Mouse (Mus musculus) CH12.LX (cell line): ENCODE measurements around the gene Itga2b. TPM values are rescaled to one million over a fixed set of nuclear protein-coding genes. Genes with fewer than 3 reads are reported as not detected.

Source experiments
- DNase-seq: peaks from one replicate; pipeline ENCODE4 v3.0.0-alpha.2; 2013; ENCODE audit errors: extremely low read depth
- H3K27ac ChIP-seq: 2 replicates; pipeline ENCODE4 v1.5.1; 2012; ENCODE audit warnings: low read depth, mild to moderate bottlenecking, control low read depth, moderate library complexity; ENCODE audit not compliant: insufficient read depth
- H3K27me3 ChIP-seq: replicated peaks from 2 replicates; pipeline ENCODE3; 2012; ENCODE audit warnings: inconsistent platforms
- H3K36me3 ChIP-seq, 2 experiments: replicated peaks in 1 of 2; 2 replicates each; pipeline versions ENCODE3 to v1.6.1; 2012; ENCODE audit warnings: inconsistent platforms in 1 of 2, low read length in 1 of 2, mild to moderate bottlenecking in 1 of 2, mixed read lengths in 1 of 2, moderate library complexity in 1 of 2; ENCODE audit not compliant: control insufficient read depth in 1 of 2, insufficient read depth in 1 of 2
- H3K4me1 ChIP-seq, 2 experiments: 2 replicates each; pipeline ENCODE4 v1.6.1; 2012; ENCODE audit warnings: inconsistent platforms in 1 of 2, moderate library complexity in 1 of 2; ENCODE audit not compliant: insufficient read depth in 2 of 2, control insufficient read depth in 1 of 2
- H3K4me2 ChIP-seq: 2 replicates; pipeline ENCODE4 v1.6.1; 2012; ENCODE audit warnings: low read depth, mild to moderate bottlenecking, control low read depth; ENCODE audit not compliant: poor library complexity, insufficient read depth, severe bottlenecking
- H3K4me3 ChIP-seq, 3 experiments: fragments of 150-350 bp in 1 of 3; sonication (generic) in 1 of 3; replicated peaks in 1 of 3; 2 replicates each; pipeline versions ENCODE3 to v1.5.1; 2011 to 2012; ENCODE audit warnings: low read depth in 2 of 3, low read length in 2 of 3, mild to moderate bottlenecking in 2 of 3, moderate library complexity in 2 of 3, control low read depth in 1 of 3, improper control_type of control experiment in 1 of 3, inconsistent platforms in 1 of 3, mixed read lengths in 1 of 3; ENCODE audit not compliant: poor library complexity in 1 of 3
- H3K79me2 ChIP-seq: replicated peaks from 2 replicates; pipeline ENCODE4 v1.6.1; 2012; ENCODE audit warnings: mild to moderate bottlenecking, moderate library complexity; ENCODE audit not compliant: control insufficient read depth, poor library complexity, insufficient read depth, severe bottlenecking; ENCODE audit errors: extremely low read depth
- H3K9ac ChIP-seq: 2 replicates; pipeline ENCODE4 v1.6.1; 2012; ENCODE audit warnings: low read depth, mild to moderate bottlenecking, control low read depth, moderate library complexity; ENCODE audit not compliant: insufficient read depth
- H3K9me3 ChIP-seq: replicated peaks from 2 replicates; pipeline ENCODE3; 2012; ENCODE audit warnings: low read length, inconsistent platforms, mixed read lengths
- BHLHE40 ChIP-seq: IDR thresholded peaks from 2 replicates; pipeline ENCODE4 v1.6.1; 2011; ENCODE audit warnings: mild to moderate bottlenecking, low read depth, low read length, improper control_type of control experiment
- CHD1 ChIP-seq: IDR thresholded peaks from 2 replicates; pipeline ENCODE4 v1.6.1; 2012; ENCODE audit warnings: low read depth, low read length, improper control_type of control experiment, inconsistent platforms
- CHD2 ChIP-seq: IDR thresholded peaks from 2 replicates; pipeline ENCODE4 v1.6.1; 2011; ENCODE audit warnings: low read length, improper control_type of control experiment
- CTCF ChIP-seq, 2 experiments: IDR thresholded peaks in 1 of 2; conservative IDR thresholded peaks in 1 of 2; 2 replicates each; pipeline ENCODE4 v1.5.1; 2011 to 2012; ENCODE audit warnings: low read depth in 2 of 2, low read length in 2 of 2, improper control_type of control experiment in 1 of 2, inconsistent platforms in 1 of 2, mild to moderate bottlenecking in 1 of 2, moderate library complexity in 1 of 2
- EP300 ChIP-seq: IDR thresholded peaks from 2 replicates; pipeline ENCODE4 v1.6.1; 2011; ENCODE audit warnings: low read length, improper control_type of control experiment
- IRF4 ChIP-seq: IDR thresholded peaks from 2 replicates; pipeline ENCODE4 v1.6.1; 2014; ENCODE audit warnings: low read depth, mild to moderate bottlenecking, inconsistent platforms, low read length, improper control_type of control experiment
- JUND ChIP-seq: conservative IDR thresholded peaks from 2 replicates; pipeline ENCODE4 v1.6.1; 2011; ENCODE audit warnings: low read depth, low read length, improper control_type of control experiment
- KAT2A ChIP-seq: IDR thresholded peaks from 2 replicates; pipeline ENCODE4 v1.6.1; 2012; ENCODE audit warnings: low read length, improper control_type of control experiment, inconsistent platforms; ENCODE audit not compliant: insufficient replicate concordance
- MAFK ChIP-seq: IDR thresholded peaks from 2 replicates; pipeline ENCODE4 v1.6.1; 2011; ENCODE audit warnings: low read length, improper control_type of control experiment; ENCODE audit not compliant: insufficient replicate concordance
- MAX ChIP-seq: IDR thresholded peaks from 2 replicates; pipeline ENCODE4 v1.6.1; 2011; ENCODE audit warnings: low read length, improper control_type of control experiment
- MAZ ChIP-seq: IDR thresholded peaks from 2 replicates; pipeline ENCODE4 v1.6.1; 2012; ENCODE audit warnings: low read depth, mild to moderate bottlenecking, inconsistent platforms, low read length, improper control_type of control experiment, moderate library complexity
- POLR2AphosphoS2 ChIP-seq: IDR thresholded peaks from 2 replicates; pipeline ENCODE4 v1.6.1; 2011; ENCODE audit warnings: low read depth, low read length, improper control_type of control experiment
- RAD21 ChIP-seq: IDR thresholded peaks from 2 replicates; pipeline ENCODE4 v1.6.1; 2011; ENCODE audit warnings: low read depth, mild to moderate bottlenecking, low read length, improper control_type of control experiment, moderate library complexity
- TBP ChIP-seq: conservative IDR thresholded peaks from 2 replicates; pipeline ENCODE4 v1.6.1; 2011; ENCODE audit warnings: low read depth, low read length, improper control_type of control experiment
- USF1 ChIP-seq: IDR thresholded peaks from 2 replicates; pipeline ENCODE4 v1.6.1; 2014; ENCODE audit warnings: low read depth, mild to moderate bottlenecking, inconsistent platforms, low read length, improper control_type of control experiment
- USF2 ChIP-seq: conservative IDR thresholded peaks from 2 replicates; pipeline ENCODE4 v1.6.1; 2011; ENCODE audit warnings: low read depth, low read length, improper control_type of control experiment
- ZC3H11A ChIP-seq: IDR thresholded peaks from 2 replicates; pipeline ENCODE4 v1.6.1; 2012; ENCODE audit warnings: low read depth, mild to moderate bottlenecking, inconsistent platforms, low read length, improper control_type of control experiment
- ZKSCAN1 ChIP-seq: IDR thresholded peaks from 2 replicates; pipeline ENCODE4 v1.6.1; 2012; ENCODE audit warnings: low read depth, inconsistent platforms, low read length, improper control_type of control experiment, borderline replicate concordance
- ZMIZ1 ChIP-seq: IDR thresholded peaks from 2 replicates; pipeline ENCODE4 v1.6.1; 2012; ENCODE audit warnings: low read depth, mild to moderate bottlenecking, inconsistent platforms, low read length, improper control_type of control experiment
- ZNF384 ChIP-seq: IDR thresholded peaks from 2 replicates; pipeline ENCODE4 v1.6.1; 2012; ENCODE audit warnings: low read depth, low read length, improper control_type of control experiment, inconsistent platforms
- dilution Hi-C: fragments of 300-500 bp; cut with MboI; formaldehyde crosslinking; loops from 2 replicates; pipeline ENCODE4 v1.14.3; 2020; ENCODE audit warnings: low sequenced_read_pairs; ENCODE audit not compliant: extremely low pct_unique_long_range_greater_than_20kb, extremely low pct_ligation_motif_present
- in situ Hi-C: fragments of 300-500 bp; cut with MboI; formaldehyde crosslinking; loops from 3 replicates; pipeline ENCODE4 v1.14.3; 2019; ENCODE audit warnings: low sequenced_read_pairs, low pct_ligation_motif_present, low pct_unique_long_range_greater_than_20kb, mixed read lengths
- polyA plus RNA-seq: library from polyadenylated mRNA; unstranded; fragments of >175 nt; gene quantifications from 2 replicates; pipeline ENCODE4 v1.2.1, GENCODE M21; 2012; ENCODE audit warnings: low read depth; ENCODE audit not compliant: insufficient read length
- total RNA-seq, 2 experiments: library from RNA; depleted of rRNA; stranded (reverse); fragments of 300-350 nt in 1 of 2; fragments of >200 nt in 1 of 2; gene quantifications; 2 replicates each; pipeline ENCODE4 v1.2.3; 2012 to 2014

The Itga2b gene
- total and polyA plus RNA-seq, 3 experiments, result 0.95 to 3.6 (median 3.0) TPM

DNA sequence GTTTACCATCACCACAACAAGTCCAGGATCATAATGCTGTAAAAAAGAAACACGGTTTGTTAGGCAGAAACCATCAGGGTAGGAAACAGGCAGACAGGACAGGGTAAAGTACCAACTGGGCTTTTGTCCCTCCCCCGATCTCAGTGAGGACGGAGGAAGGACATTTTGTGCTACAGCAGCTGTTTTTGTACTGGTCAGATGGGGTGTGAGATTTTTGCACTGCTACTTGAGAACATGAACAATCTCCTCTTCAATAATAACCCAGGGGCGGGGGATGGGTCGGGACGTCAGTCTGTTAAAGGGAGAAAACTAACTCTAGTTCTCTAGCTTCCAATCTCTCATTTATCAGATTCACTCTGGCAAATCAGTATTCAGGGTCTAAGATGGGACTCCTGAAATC, 40.3 kb upstream of the Itga2b start:
- Histone ChIP-seq H3K4me1 (peaks cover 0 to 3% of the 10 kb centered on the region in 2 experiments; a peak in 1 of 4 replicates), H3K27ac (no peak overlapping the region), H3K9me3 (no peaks in the 10 kb centered on the region), H3K79me2 (no peaks in the 10 kb centered on the region), H3K4me3 (no peak overlapping the region), H3K4me2 (no peak overlapping the region), H3K36me3 (peaks cover 13 to 50% of the 10 kb centered on the region in 2 experiments), H3K9ac (no peak overlapping the region), H3K27me3 (no peaks in the 10 kb centered on the region)
- in situ Hi-C loops (no loop called here), dilution Hi-C loops (no loop called here)
- no peak for TF ChIP-seq ZNF384
- no peak for TF ChIP-seq MAFK
- TF ChIP-seq MAZ, result no peak
- no peak for TF ChIP-seq USF1
- no peak for TF ChIP-seq USF2
- TF ChIP-seq EP300, result no peak
- no peak for TF ChIP-seq CHD1
- no peak for TF ChIP-seq IRF4
- DNase-seq, result no peak

DNA sequence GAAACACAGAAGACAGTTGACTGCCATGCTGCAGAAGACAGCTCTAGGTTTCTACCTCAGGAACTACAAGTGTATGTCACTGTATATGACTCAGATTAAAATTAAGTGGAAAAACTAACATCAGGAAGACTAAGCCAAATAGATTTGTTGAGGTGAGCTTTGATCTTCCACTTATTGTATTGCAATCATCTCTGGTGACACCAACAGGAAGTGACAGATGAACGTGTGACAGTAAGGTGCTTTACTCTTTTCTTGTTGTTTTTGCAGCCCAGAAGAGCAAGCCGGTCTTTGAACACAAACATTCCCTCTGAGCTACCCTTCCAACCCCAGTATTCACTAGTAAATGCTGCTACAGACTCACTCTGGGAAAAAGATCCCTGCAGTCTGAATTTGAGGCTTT, 26.8 kb upstream of the Itga2b start:
- Histone ChIP-seq H3K36me3 (peaks cover 43 to 84% of the 10 kb centered on the region in 2 experiments), H3K9me3 (no peaks in the 10 kb centered on the region), H3K4me3 (no peak overlapping the region), H3K4me1 (no peaks in the 10 kb centered on the region), H3K4me2 (no peak overlapping the region), H3K9ac (no peak overlapping the region), H3K27me3 (no peaks in the 10 kb centered on the region), H3K79me2 (no peaks in the 10 kb centered on the region; the same call in 1 of the 2 replicates), H3K27ac (no peak overlapping the region)
- DNase-seq, result no peak
- in situ Hi-C loops (no loop called here), dilution Hi-C loops (no loop called here)
- no peak for TF ChIP-seq CHD2
- no peak for TF ChIP-seq ZC3H11A
- no peak for TF ChIP-seq KAT2A
- no peak for TF ChIP-seq EP300
- TF ChIP-seq POLR2AphosphoS2, result no peak
- no peak for TF ChIP-seq BHLHE40
- TF ChIP-seq TBP, result no peak
- no peak for TF ChIP-seq ZMIZ1
- no peak for TF ChIP-seq MAX
- TF ChIP-seq ZKSCAN1, result no peak
- TF ChIP-seq MAFK, result no peak
- no peak for TF ChIP-seq JUND
- TF ChIP-seq CTCF (conservative IDR thresholded peaks at IDR 0.05 in 1 of 2, IDR thresholded peaks at IDR 0.05 in 1 of 2; ENCODE audit: low read depth in 2 of 2, low read length in 2 of 2), result no peak
- TF ChIP-seq RAD21, result no peak
